Mouse (Mus musculus) embryonic fibroblast, embryonic 13.5 days (primary cell): ENCODE results near the gene Mtfr2.

ENCODE experiments used
- CTCF ChIP-seq: IDR thresholded peaks from 2 replicates; pipeline ENCODE4 v1.5.1; 2011; ENCODE audit warnings: mild to moderate bottlenecking, control low read depth, low read length, moderate library complexity, borderline replicate concordance; ENCODE audit not compliant: insufficient read depth
- POLR2A ChIP-seq: IDR thresholded peaks from 2 replicates; pipeline ENCODE4 v1.6.1; 2011; ENCODE audit warnings: low read depth, mild to moderate bottlenecking, control low read depth, low read length, moderate library complexity

GRCm38 (mm10) chr10:20345736-20346135, 1.8 kb upstream of the Mtfr2 start:
- TF ChIP-seq POLR2A (no peak), CTCF (no peak)
